Mouse (Mus musculus) spleen, postnatal 0 days (tissue): Measurements from ENCODE around the gene Aloxe3. TPM values are rescaled to one million over a fixed set of nuclear protein-coding genes. Genes with fewer than 3 reads are reported as not detected.

ENCODE experiments used
- polyA plus RNA-seq: library from polyadenylated mRNA; unstranded; fragments of >200 nt; fragmentation: Nextera tagmentation; extraction: Ambion mirVana; gene quantifications from 2 replicates; pipeline ENCODE4 v1.2.1, GENCODE M21; 2015

Aloxe3 gene
- 0.25 and 0.79 TPM in 2 replicates for polyA plus RNA-seq

GRCm38 (mm10) chr11:69125852-69125918 lies at the start of gene Aloxe3:
Gene Aloxe3, plus strand, starts transcription at chr11:69125896.

GRCm38 (mm10) chr11:69088103-69088855 lies 37.4 kb upstream of the Aloxe3 start, which contains the start of gene Vamp2:
Gene Vamp2, plus strand, starts transcription at chr11:69088490.

GRCm38 (mm10) chr11:69094697-69095429 lies 30.8 kb upstream of the Aloxe3 start, which contains the start of gene Per1:
Gene Per1, plus strand, starts transcription at chr11:69095217.

GRCm38 (mm10) chr11:69120221-69121000 lies 5.3 kb upstream of the Aloxe3 start, which contains the start of gene Hes7:
Gene Hes7, plus strand, starts transcription at chr11:69120404.

GRCm38 (mm10) chr11:69122336-69122951 lies 3.3 kb upstream of the Aloxe3 start, which contains the start of gene 9130213A22Rik:
Gene 9130213A22Rik, minus strand, starts transcription at chr11:69122589.

GRCm38 (mm10) chr11:69156800-69157199 lies 31.1 kb downstream of the Aloxe3 start, which contains the start of gene Alox12b:
Gene Alox12b, plus strand, starts transcription at chr11:69156989.

GRCm38 (mm10) chr11:69197743-69198142 lies 72.0 kb downstream of the Aloxe3 start, which contains the start of gene Alox8:
Gene Alox8, minus strand, starts transcription at chr11:69197843.

Other genes with a start within 250 kb of the Aloxe3 start
- 0.06 and 0.11 TPM in 2 replicates for gene Rnf222, start 237.3 kb upstream of the Aloxe3 start, polyA plus RNA-seq
- gene Rpl26, start 224.3 kb upstream of the Aloxe3 start, polyA plus RNA-seq, result 915 and 947 TPM in 2 replicates
- not detected in 2 replicates for gene Odf4, start 198.8 kb upstream of the Aloxe3 start, polyA plus RNA-seq
- gene Arhgef15, start 168.4 kb upstream of the Aloxe3 start, polyA plus RNA-seq, result 3.7 and 4.0 TPM in 2 replicates
- 0.77 and 1.0 TPM in 2 replicates for gene Slc25a35, start 157.8 kb upstream of the Aloxe3 start, polyA plus RNA-seq
- gene Rangrf, start 150.7 kb upstream of the Aloxe3 start, polyA plus RNA-seq, result 45.0 and 45.7 TPM in 2 replicates
- 36.9 and 37.1 TPM in 2 replicates for gene Pfas, start 117.4 kb upstream of the Aloxe3 start, polyA plus RNA-seq
- 20.3 and 21.5 TPM in 2 replicates for gene Ctc1, start 110.0 kb upstream of the Aloxe3 start, polyA plus RNA-seq
- gene Aurkb, start 80.2 kb upstream of the Aloxe3 start, polyA plus RNA-seq, result 120 and 126 TPM in 2 replicates
- 8.3 and 9.8 TPM in 2 replicates for gene Borcs6, start 66.2 kb upstream of the Aloxe3 start, polyA plus RNA-seq
- 39.0 and 47.7 TPM in 2 replicates for gene Tmem107, start 55.1 kb upstream of the Aloxe3 start, polyA plus RNA-seq
- gene Vamp2, start 37.4 kb upstream of the Aloxe3 start, polyA plus RNA-seq, result 29.9 and 31.7 TPM in 2 replicates
- 4.2 and 7.6 TPM in 2 replicates for gene Per1, start 30.7 kb upstream of the Aloxe3 start, polyA plus RNA-seq
- gene Hes7, start 5.5 kb upstream of the Aloxe3 start, polyA plus RNA-seq, result 0.22 and 0.32 TPM in 2 replicates
- 0.07 and 0.32 TPM in 2 replicates for gene 9130213A22Rik, start 3.3 kb upstream of the Aloxe3 start, polyA plus RNA-seq
- not detected in 2 replicates for gene Alox12b, start 31.1 kb downstream of the Aloxe3 start, polyA plus RNA-seq
- gene Alox8, start 71.9 kb downstream of the Aloxe3 start, polyA plus RNA-seq, result 0.12 and 0.61 TPM in 2 replicates
- 0.01 and 0.07 TPM in 2 replicates for gene Gucy2e, start 111.1 kb downstream of the Aloxe3 start, polyA plus RNA-seq
- gene Cntrob, start 197.9 kb downstream of the Aloxe3 start, polyA plus RNA-seq, result 10.3 and 12.8 TPM in 2 replicates
- 94.9 and 97.1 TPM in 2 replicates for gene Trappc1, start 198.1 kb downstream of the Aloxe3 start, polyA plus RNA-seq
- gene Kcnab3, start 200.4 kb downstream of the Aloxe3 start, polyA plus RNA-seq, result 0.30 and 0.55 TPM in 2 replicates
- gene Rnf227, start 214.6 kb downstream of the Aloxe3 start, polyA plus RNA-seq, result 3.1 and 4.2 TPM in 2 replicates
- gene Chd3, start 243.5 kb downstream of the Aloxe3 start, polyA plus RNA-seq, result 9.3 and 10.9 TPM in 2 replicates